Mouse (Mus musculus) activated CD4-positive, CD25-positive, alpha-beta regulatory T cell, adult 9 weeks (primary cell): ENCODE data around the gene Calcrl. TPM values are rescaled to one million over a fixed set of nuclear protein-coding genes. Genes with fewer than 3 reads are reported as not detected.

Experiments used
- polyA plus RNA-seq: library from polyadenylated mRNA; unstranded; fragments of 100-300 nt; shearing (Covaris generic); gene quantifications from one replicate; pipeline ENCODE4 v1.2.1, GENCODE M21; 2017

Calcrl gene
- 31.9 TPM for polyA plus RNA-seq

DNA sequence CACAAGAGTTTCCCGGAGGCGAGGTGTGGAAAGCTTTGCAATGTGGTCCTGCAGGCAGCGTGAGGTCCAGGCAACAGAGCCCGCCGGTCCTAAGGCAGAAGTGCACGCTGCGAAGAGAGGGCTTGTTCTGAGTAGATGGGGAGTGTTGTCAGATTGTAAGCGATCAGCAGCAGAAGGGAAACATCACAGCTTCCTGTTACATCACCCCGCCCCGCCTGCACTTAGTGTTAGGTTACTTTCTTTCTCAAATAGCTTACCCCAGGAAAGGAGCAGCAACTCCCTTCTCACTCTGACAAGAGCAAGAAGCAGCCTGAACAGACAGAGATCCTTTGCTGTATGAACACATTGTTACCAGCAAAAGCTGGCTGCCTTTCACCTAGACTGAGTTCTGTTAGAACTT is at the start of gene Calcrl:
Calcrl (minus strand) TSS at position 274 of the 400 bp plus-strand sequence.

Other genes with a start within 250 kb of the Calcrl start
- gene Tfpi, start 51.4 kb upstream of the Calcrl start, polyA plus RNA-seq = 11.0 TPM
- 2.9 TPM for gene Ctnnd1, start 225.4 kb upstream of the Calcrl start, polyA plus RNA-seq
- gene Btbd18, start 233.7 kb upstream of the Calcrl start, polyA plus RNA-seq = 0.12 TPM
- 89.0 TPM for gene Selenoh, start 245.4 kb upstream of the Calcrl start, polyA plus RNA-seq